Mouse (Mus musculus) thymus, postnatal 14 days (tissue): Measurements from ENCODE around the gene Ubiad1.
A peak's percentile ranks its signal among the peaks of the same experiment; 100 is the strongest.

ENCODE experiments used
- DNase-seq: peaks from one replicate; pipeline ENCODE4 v3.0.0; 2021

The Ubiad1 gene

DNA sequence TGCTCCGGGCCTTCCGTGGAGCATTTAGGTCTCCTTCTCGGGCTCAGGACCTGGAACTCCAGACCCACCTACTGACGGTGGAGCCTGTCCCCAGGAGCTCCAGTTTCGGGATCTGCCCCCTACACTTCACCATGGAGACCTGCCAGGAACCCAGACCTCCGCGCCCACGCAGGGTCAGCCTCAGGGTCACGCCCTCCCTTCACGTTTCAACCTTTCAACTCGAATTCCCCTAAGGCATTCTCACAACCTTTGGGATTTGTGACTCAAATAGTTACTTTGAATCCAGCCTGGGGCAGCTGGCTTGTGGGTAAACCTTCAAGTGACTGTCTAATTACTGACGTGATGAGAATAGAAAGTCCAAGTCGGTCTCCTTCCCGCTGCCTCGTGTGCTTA lies 4.3 kb upstream of the Ubiad1 start:
- no peak for DNase-seq

DNA sequence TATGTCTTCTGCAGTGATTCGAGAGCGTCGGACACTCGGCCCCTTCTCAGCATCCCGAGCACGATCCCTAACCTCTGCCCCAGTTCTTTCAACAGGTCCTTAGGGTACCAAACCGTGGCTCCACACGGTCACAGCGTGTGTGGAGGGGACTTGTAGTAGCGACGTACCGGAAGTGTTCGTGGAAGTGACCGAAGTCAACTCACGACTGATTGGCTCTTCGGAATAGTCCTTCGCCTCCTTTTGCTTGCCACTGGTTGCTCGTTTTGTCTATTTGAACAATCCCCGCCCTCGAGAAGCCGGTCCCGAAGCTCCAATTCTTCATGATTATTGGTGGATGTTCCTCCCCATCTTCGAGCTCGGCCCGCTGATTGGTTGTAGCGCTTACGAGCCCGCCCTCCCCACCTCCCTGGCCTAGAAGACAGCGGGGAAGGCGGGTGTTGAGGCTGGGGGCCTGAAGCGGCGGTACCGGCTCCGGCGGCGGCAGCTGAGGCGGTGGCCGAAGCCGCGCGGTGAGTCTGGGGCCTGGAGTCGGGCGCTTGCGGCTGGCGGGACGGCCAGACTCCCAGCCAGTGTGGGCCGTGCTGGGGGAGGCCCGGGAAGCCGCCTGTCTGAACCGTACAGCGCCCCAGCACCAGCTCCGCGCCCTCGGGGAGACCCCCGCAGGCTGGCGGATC lies 3.7 kb upstream of the Ubiad1 start, which contains the start of gene Mtor:
Mtor (plus strand) TSS at position 433 of the 674 bp plus-strand sequence.
- peak; percentile 95 for DNase-seq

DNA sequence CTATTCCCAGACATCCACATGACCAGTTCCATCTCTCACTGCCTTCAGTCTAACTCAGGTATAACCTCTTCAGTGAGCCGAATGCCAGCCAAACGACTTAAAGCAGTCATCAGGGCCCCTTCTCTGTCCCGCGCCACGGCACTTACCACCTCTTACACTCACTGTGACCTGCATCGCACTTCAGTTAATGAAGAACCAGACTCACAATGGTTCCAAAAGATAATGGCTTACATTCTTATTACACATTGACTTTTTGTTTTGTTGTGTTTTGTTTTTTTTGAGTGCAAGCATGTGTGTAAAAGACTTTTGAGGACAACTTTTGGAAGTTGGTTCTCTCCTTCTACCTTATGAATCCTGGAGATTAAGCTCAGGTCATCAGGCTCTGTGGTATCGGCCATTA lies 2.0 kb downstream of the Ubiad1 start:
- no peak for DNase-seq

DNA sequence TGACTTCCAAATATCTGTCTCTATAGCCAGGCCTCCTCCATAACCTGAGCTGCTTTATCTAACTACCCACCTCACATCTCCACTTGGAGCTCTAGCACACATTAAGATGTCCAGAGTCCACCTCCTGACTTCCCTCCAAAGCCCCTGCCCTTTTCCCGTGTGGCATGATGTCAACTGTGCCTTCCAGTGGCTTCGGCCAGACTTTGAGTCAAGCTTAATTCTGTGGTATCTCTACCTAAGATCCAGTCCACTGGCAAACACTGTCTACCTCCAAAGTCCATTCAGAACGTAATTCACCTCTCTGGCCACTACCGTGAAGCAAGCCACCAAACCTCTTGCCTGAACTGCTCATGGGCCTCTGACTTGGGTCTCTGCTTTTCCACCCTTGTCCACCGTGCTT lies 2.6 kb downstream of the Ubiad1 start:
- DNase-seq, result no peak

DNA sequence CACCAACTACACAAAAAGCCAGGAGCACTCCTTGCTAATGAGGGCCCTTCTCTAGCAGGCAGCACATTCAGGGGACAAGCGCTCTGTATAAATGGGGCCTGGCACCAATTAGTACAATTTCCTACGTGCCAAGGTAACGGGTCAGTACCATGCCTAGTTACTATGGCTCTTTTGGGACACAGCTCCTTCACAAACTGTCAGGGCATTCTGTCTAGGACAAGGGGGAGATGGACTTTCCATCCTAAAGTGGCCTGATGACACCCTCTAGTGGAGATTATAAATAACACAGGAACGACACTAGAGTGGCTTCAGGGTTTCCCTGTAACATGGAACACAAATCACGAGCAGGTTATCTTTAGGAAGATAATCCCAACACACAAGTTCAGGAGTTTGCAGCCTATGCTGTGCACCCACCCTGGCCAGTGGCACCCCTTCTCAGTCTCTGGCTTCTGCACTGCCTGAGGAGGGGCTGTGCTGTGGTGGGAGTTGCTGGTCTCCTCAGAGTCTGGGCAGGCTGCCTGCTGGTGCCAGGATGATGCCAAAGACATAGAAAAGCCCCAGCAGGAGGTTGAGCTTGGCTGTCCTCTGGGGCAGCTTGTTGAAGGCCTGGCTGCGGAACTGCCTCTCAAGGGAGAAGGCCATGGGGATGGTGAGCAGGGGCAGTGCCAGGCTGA lies 8.8 kb downstream of the Ubiad1 start:
- DNase-seq, result no peak

DNA sequence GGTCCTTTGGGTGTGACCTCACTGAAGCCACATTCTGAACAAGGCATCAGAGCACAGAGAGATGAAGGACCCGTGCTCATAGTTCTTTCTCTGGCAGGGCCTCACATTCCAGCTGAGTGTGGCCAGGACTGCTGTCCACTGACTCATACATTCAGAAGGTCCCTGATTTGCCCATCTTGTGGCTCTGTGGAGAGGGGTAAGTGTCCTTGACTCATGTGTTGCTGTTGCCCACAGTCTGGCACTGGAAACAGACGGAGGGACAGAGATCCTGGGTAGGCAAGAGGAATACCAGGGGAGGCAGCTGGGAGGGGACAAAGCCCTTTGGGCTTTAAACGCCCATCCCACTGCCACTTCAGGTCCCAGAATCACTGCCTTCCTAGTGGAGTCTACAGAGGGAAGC lies 9.5 kb downstream of the Ubiad1 start:
- DNase-seq, result no peak

DNA sequence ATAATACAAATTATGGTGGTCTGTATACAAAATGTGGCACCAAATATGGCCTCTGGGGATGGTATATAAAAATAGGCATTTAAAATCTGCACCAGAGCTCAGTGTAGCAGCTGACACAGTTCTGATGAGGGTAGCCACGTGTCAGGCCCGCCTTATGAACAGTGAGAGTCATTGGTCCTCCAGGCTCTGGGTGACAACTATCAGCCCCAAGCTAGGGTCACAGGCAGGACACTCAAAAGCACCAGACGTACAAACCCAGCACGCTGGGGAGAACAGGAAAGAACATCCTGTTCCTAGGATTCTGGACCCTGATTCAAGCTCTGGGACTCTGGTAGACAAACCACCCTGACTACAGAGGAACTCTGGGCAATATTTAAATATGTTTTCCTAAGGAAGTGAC lies 10.0 kb downstream of the Ubiad1 start:
- no peak for DNase-seq

DNA sequence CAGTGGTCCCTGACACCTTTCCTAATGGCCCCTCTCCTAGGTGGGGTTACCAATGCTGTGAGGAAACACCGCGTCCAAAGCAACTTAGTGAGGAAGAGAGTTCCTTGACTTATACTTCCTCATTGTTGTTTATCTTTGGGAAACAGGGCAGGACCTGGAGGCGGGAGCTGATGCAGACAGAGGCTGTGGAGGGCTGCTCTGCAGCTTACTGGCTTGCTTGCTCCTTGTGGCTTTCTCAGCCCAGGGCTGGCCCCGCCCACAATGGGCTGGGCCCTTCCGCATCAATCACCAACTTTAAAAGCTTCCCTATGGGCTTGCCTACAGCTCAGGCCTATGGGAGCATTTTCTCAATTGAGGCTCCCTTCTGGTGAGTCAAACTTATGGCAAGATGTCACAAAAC lies 10.8 kb downstream of the Ubiad1 start:
- DNase-seq, result no peak

DNA sequence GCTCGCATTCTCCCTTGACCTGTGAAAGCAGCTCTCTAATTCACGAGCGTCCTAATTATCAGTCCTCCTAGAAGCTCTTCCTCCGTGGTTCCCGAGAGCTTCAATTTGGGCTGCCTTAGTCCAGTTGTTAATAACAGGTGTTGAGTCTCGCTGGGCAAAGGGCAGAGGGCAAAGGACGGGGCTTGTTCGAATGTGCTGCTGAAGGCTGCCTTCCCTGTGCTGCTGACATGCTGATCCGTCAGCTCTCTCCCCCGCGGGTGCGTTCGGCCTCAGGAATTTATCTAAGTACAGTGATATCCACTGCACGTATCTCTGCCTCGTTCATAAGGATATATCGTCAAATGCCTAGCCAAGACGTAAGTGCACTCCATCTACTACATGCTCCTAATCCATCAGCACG lies 11.2 kb downstream of the Ubiad1 start:
- DNase-seq, result no peak

DNA sequence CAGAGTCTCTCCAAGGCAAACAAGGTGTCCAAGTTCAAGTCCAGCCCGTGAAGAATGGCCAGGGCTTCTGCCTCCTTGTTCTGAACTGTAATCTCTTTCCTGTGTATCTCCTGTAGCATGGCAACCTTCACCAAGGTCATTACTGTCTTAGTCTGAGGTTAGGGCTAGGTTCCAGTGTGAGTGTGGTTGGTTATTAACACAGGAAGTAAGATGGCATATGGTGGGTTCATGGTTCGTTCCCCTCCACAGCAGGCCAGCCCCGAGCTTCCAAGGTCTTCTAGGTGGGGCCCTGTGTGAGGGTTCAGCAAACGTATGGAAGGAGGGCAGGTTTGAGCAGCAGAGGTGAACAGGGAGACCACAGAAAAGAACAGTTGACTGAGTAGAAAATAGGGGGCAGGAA lies 12.1 kb downstream of the Ubiad1 start:
- no peak for DNase-seq

DNA sequence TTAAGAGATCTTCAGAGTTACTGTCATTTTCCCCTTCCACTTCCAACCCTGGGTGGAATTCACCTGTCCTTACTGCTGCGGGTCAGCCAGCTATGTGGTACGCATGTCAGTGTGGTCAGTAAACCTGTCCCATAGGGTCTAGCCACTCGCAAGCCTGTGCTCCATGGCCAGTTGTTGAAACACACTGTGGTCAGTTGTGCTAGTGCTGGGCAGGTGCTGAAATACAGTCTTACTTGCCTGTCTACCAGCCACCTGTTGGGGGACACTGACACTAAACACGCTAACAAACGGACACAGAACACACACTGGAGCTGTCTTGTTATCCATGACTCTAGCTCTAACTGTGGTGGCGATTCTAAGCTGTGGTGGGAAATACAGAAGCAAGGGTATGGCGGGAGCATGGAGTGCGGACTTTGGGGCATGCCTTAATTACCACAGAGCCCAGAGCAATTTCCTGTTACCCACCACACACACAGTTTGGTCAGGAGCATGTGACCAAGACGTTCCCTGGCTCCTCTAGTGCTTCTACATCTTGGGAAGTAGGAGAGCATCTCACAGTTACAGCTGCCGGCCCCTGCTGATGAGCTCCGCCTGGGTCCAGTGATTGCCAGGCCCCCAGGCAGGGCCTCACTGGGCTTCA lies 13.6 kb downstream of the Ubiad1 start:
- no peak for DNase-seq

DNA sequence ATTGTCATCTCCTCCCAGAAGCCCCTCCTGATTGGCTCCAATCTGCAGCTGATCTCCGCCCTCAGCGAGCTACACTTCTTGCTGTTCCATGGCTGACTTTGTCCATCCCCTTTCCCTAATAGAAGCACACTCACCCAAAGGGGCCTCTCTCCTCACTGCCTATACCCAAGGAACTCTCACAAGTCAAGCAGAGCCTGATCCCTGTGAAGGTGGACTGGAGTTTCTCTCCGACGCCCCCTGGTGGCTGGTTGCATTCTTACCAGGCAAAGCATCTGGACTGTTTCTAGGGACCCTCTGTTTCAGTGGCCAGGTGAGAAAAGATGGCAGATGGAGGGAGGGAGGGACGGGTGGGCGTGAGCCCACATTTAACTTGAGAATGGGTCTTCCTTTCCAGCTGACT lies 14.9 kb downstream of the Ubiad1 start:
- peak; percentile 69 for DNase-seq

DNA sequence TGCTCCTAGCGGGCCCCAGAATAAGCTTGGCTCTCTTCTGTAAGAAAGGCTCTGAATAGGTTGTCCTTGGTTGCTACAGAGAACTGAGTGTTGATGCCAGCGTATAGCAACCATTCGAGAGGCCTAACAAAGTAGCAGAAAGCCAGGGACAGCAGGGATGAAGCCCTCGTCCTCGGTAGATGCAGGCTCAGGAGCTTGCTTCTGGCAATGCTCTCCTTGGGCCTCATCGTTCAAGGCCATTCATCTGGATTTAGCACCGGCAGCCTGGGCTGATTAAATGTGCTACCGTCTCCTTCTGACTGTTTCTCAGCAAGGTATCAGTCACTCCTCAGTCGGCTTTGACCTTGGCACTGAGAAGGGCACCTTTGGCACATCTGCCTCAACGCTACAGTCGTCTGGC lies 15.4 kb downstream of the Ubiad1 start:
- DNase-seq, result no peak

DNA sequence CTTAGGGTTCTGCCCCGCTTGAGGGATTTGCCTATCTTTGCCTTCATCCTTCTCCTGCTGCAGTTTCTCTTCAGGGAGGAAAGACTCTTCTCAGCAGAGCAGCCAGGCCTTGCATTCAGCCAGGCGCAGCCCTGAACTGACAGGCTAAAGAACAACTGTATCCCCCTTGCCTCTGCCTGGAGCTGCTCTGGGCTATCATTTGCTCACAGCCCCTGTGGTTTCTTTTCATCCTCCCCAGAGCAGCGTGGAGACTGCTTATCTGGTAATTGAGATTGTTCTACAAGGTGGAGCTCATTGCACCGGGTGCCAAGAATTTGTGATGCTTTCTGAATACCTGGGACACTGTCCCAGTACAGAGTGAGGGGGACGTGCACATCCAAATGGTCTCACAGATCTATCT lies 16.0 kb downstream of the Ubiad1 start:
- DNase-seq, result no peak

DNA sequence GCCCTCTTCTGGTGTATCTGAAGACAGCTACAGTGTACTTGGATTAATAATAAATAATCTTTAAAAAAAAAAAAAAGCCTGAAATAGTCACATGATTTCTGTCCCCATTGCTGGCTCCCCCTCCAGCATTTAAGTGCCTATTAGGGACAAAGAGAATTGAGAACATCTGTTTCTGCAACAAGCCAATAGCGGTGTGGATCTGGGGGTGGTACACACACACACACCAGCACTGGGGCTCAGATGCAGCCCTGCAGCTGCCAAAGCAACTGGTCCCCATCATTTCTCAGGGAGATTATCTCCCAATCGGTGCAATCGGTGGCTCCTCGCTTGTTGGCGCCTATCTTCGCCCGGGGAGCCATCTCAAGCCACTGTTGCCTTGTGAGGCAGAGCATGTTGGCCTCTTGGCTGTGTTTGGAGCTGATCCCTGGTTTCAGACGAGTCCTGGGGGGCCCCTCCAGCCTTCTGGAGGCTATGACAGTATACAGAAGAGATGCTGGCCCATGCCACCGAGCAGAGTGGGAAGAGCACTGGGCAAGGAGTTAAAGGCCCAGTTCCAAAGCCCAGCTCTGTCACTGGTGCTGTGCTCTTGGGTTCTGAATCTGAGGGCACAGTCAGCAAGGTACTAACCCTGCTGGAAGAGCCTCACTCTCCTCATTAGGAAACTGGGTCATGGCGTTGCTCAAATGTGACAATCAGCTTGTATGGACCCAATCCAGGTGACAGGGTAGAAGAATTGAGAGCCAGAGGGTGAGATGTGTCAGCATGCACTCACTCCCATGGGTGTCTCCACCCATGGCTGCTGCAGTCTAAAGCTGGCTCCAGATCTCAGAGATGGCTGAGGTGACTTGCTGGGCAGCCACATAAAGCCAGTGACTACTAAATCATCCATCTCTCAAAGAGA lies 17.4 kb downstream of the Ubiad1 start:
- no peak for DNase-seq

DNA sequence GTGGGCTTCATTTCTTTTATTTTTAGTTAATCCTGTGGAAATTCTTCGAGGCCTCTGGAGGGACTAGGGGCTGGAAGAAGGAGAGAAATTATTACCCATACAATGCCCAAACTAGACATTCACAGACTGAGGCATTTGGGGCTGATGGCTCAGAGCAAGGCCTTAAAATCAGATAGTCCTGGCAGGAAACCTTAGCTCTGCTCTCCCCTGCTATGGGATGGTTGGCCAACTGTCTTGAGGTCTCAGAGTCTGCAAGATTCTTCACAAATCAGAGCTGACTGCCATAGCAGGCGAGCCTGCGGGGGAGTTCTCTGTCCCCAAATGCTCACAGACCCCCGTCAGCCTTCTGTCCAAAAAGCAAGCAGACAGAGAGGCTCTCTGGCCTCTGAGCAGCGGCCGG lies 27.0 kb downstream of the Ubiad1 start:
- DNase-seq, result no peak

DNA sequence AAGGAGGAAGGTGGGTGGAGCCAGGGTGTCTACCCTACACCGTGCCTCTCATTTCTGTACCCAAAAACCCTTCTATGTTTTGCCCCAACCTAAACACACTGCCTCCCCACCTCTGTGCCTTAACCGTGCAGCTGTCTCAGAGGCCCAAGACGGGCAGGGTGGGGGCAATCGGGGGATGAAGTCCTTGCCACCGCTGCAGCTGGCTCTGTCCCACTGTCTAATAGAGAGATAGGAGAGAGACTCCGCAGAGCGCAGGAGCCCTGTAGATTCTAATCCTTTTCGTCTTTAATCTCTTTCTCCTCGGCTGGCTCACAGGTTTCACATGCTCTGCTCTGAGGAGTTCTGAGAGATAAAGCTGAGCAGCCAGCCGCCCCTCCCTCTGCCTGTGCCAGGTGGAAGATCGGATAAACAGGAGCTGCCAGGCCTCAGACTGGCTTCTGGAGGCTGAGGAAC lies 27.5 kb downstream of the Ubiad1 start:
- no peak for DNase-seq

DNA sequence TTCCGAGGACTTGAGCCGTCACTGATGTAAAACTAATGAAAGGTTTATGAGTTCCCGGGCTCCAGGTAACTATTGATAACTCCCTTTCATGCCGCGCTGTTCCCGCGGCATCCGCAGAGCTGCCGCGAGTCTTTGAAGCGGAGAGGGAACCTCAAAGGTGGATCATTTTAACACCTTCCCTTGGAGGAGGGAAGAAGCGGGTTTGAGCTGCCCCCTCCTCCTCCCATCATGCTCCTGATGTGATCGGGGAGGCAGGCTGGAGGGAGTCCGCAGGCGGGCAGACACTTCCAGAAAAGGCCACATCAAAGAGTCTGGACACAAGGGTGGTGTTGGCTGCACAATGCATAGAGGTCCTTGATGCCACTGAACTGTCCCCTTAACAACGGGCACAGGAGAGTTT lies 29.0 kb downstream of the Ubiad1 start:
- no peak for DNase-seq

DNA sequence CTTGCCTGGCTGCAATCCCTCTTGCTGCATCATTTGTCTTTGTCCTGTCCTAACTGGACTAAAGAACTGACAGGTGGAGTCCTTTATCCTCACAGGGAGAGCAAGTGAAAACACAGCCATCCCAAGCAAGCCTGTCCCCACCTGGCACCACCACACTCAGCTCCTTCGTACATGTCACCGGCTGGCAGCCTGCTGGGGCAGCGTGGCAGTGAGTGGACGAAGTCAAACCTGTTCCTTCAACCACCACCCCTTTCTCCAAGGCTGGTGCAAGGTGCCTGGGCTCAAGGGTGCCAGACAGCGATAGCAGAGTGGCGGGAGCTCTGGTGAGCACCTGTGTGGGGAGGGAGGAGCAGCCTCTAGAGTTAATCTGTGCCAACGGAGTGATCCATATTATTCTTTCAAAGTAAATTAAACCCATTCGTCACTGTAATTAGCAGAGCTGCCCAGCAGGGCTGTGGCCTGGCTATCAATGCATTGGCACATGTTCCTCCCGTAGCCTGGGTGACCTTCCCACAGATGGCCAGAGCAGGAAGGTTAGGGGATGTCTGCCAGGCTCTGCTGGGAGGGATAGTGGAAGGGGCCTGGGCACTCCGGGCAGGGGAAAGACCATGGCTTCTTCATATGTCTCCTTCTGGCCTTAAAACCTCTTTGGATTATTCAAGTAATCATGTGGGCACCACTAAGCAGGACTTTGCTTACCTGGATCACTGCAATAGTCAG lies 36.2 kb downstream of the Ubiad1 start:
- DNase-seq, result no peak

DNA sequence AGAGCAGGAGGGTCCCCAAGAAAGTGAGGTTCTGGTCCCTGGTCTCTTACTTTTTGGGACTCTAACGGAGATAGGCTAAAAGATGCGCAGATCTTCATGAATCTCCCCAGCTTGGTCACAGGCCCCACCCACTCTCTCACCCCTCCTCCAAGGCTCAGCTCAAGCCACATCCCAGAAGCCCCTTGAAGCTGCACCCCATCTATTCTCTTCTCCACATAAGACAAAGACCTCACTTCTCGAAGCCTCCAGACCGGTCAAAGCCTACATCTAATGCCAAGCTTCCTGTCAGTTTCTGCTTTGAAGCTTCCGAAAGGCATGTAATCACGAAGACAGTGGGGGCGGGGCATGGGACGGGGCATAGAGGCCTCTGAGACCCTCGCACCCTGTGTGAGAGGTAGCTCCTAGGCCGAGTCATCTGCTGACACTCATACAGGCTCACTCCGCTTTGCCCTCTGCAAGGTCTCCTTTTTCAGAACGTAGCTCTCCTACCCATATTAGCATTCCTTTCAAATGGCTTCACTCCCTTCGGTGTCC lies 39.2 kb downstream of the Ubiad1 start:
- DNase-seq, result no peak

DNA sequence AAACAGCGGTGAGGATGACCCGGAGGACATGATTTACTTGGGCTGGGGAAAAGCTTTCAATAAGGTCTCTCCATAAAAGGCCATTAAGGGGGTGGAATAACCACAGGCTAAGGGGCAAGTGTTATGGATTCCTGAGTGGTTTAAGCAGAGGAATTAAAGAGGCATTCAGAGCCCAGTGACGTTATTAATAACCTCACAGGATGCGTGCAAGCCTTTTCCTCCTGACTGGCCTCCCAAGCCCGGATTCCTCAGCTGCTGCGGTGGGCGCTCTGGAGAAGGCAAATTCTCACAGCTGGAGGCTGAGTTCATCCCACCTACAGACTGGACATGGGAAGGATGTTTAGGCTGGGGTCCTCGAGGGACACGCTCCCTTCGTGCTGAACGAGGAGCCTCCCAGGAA lies 39.8 kb downstream of the Ubiad1 start:
- DNase-seq, result no peak

DNA sequence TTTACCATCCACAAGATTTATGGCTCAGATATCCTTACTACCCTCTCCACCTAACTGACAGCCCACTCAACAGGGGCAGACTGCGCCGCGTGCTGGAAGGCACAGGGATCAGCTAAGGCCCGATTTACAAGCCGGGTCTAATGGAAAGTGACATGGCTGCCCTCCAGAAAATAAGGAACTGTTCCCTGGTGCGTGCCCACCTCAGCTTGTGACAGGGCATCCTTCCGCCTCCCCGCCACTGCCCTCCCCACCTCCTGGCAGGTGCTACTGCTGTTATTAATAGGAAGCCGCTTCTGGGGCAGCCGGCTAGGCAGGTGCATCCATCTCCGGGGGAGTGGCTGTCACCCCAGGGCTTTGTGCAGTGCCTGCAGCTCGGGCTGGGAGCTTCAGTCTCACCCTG lies 41.2 kb downstream of the Ubiad1 start:
- DNase-seq, result no peak
